Mouse (Mus musculus) lung, adult 2 months (tissue): ENCODE data around the gene Shkbp1. TPM values are rescaled to one million over a fixed set of nuclear protein-coding genes. Genes with fewer than 3 reads are reported as not detected.

Experiments
- DNase-seq: peaks from one replicate; pipeline ENCODE4 v3.0.0; 2022
- H3K4me1 ChIP-seq: fragments of 200-500 bp; 2 replicates; pipeline ENCODE4 v1.6.1; 2011; ENCODE audit warnings: low read length; ENCODE audit not compliant: control insufficient read depth, insufficient read depth
- H3K4me3 ChIP-seq: fragments of 200-500 bp; replicated peaks from 2 replicates; pipeline ENCODE3; 2011; ENCODE audit warnings: low read depth, mild to moderate bottlenecking, control low read depth, low read length; ENCODE audit errors: extremely low read depth
- CTCF ChIP-seq: fragments of 200-500 bp; IDR thresholded peaks from 2 replicates; pipeline ENCODE4 v1.5.1; 2011; ENCODE audit warnings: mild to moderate bottlenecking, low read length, control low read depth; ENCODE audit not compliant: insufficient read depth
- POLR2A ChIP-seq: fragments of 200-500 bp; IDR thresholded peaks from 2 replicates; pipeline ENCODE4 v1.6.1; 2011; ENCODE audit warnings: low read depth, mild to moderate bottlenecking, control low read depth, low read length, borderline replicate concordance; ENCODE audit errors: extremely low read depth
- WGBS: fragments of 180-500 bp; shearing (Covaris S2); methylation state at CpG from one replicate; pipeline ENCODE4 v1.1.7; 2018; 5-methylcytosine and 5-hydroxymethylcytosine counted together
- polyA plus RNA-seq: library from polyadenylated mRNA; depleted of rRNA; stranded (reverse); fragments of >200 nt; gene quantifications from 2 replicates; pipeline ENCODE4 v1.2.3, GENCODE M21; 2012

Gene Shkbp1
- polyA plus RNA-seq, 1 experiment: 85.1 TPM

DNA sequence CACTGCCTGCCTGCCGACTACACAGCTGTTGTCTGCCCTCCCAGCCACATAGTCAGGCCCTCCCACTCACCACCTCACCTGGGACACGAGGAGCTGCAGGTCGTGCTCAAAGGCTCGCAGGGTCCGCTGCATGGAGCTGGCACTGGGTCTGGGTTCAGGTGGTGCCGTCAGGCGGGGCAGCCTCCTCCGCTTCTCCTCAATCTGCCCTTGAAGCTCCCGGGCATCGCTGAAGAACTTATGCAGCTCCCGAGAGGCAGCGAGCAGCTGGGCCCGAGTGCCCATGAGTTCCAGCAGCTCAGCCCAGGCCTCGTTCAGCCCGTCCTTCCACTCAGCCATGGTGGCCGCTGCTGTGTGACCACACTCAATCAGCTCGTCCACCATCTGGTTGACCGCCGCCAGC is 13.3 kb upstream of the Shkbp1 start:
- TF ChIP-seq CTCF (no peak), POLR2A (no peak)
- DNase-seq: no peak
- no peaks in the 10 kb centered on the region for H3K4me1 ChIP-seq
- H3K4me3 ChIP-seq: no peak overlapping the region
- 78% methylated on average over 19 of the region's 19 CpGs for WGBS

DNA sequence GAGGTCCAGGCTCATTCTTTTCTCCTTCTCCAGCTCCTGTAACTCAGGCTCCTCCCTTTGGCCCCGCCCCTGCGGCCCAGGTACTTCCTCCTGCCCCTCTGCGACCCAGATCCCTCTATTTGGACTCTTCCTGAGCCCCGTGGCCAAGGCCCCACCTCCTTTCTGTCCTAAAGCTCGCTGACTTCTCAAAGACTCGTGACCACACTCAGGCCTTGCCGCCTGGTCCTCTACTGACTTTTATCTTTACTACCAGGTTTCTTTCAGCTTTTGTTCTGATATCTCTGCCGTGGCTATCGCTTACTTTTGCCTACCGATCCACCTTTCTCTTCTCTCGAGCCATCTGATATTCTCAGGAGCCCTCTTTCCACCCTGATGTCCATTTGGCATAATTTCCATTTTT is 12.2 kb upstream of the Shkbp1 start:
- no peak for TF ChIP-seq POLR2A
- TF ChIP-seq CTCF: no peak
- Histone ChIP-seq H3K4me1 (no peaks in the 10 kb centered on the region), H3K4me3 (no peak overlapping the region)
- no peak for DNase-seq
- 15% methylated on average over 11 of the region's 11 CpGs for whole genome bisulfite sequencing

DNA sequence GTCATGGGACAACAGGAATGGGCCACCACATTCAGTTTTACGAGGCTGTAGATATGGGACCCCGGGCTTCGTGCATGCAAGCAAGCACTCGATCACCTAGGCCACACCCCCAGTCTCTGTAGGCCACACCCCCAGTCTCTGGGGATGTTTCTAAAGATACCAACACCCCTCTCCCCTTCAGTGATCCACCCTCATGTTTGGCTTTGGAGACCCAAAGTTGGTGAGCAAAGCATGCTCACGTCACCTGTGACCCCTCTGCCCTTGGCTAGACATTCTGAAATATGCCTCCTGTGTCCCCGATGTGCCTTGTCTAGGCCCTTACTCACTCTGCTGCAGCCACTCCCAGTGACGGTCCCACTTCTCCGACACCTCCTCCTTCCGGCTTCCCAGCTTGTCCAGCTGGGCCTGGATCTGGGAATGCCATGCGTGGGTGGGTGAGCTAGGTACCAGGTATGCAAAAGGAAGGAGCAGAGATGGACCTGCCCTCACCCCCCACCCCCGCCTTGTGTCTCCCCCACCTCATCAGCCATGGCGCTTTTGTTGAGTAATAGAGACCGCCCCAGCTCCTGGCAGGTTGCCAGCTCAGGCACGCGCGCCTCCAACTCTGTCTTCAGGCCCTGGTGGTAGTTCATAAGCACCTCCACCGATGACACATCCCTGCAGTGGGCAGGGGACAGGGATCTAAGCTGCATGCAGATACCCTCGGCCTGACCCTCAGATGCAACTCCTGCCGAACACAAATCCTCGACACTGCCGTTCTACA is 10.4 kb upstream of the Shkbp1 start:
- no peak for DNase-seq
- 29% methylated on average over 21 of the region's 21 CpGs for WGBS
- TF ChIP-seq CTCF (no peak), POLR2A (no peak)
- Histone ChIP-seq H3K4me3 (no peak overlapping the region), H3K4me1 (no peaks in the 10 kb centered on the region)

DNA sequence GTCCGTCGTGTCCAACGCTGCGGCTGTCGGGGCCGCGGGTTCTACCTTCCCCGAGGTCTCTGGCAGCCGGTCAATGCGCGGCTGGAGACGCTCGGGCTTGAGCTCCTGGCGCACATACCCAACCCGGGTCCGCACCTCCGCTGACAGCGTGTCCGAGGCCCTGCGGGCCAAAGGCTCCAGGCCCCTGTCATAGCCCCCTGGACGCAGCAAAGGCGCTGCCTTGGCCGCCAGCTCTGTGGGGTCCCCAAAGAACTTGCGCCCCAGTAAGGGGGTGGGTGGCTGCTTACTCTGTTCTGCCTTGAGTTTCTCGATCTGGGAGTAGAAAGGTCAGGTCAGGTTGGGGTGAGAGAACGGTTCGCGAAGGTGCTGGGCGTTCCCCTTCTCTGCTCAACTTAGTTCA is 8.6 kb upstream of the Shkbp1 start:
- no peak for DNase-seq
- no peak overlapping the region for H3K4me3 ChIP-seq
- H3K4me1 ChIP-seq: no peaks in the 10 kb centered on the region
- WGBS: 9% methylated on average over 29 of the region's 29 CpGs
- TF ChIP-seq POLR2A (no peak), CTCF (no peak)

DNA sequence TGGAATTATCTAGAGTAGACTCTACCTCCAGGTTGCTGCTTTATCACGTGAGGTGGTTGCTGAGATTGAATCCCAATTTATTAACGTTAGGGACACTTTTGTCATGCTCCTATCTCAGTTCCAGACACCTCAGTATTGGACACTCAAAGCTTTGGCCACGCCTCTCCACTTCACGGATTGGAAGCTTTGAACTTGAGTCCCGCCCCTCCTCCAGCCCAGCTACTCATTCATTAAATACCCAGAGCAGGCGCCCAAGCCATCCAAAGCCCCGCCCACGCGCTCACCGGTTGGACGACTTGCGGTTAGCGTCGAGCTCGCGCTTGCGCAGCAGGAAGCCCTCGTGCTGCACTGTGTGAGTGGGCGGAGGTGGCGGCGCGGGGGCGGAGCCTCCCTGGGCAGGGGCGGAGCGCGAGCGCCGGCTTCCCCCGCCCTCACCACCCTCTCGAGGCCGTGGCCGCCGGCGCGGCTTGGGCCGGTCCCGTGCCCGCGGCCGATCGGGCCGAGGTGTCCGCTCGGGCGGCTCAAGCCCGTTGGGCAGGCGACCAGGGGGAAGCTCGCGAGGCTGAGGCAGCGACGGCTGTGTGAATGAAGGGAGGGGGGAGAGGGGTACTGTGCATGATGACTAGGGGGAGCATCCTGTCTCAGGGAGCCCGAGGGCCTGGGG is 5.6 kb upstream of the Shkbp1 start:
- Histone ChIP-seq H3K4me3 (peak overlapping the region; percentile 38), H3K4me1 (peaks cover 2% of the 10 kb centered on the region)
- WGBS: under 1% methylated on average over 52 of the region's 52 CpGs
- peak; percentile 98 for DNase-seq
- TF ChIP-seq CTCF (no peak), POLR2A (no peak)

DNA sequence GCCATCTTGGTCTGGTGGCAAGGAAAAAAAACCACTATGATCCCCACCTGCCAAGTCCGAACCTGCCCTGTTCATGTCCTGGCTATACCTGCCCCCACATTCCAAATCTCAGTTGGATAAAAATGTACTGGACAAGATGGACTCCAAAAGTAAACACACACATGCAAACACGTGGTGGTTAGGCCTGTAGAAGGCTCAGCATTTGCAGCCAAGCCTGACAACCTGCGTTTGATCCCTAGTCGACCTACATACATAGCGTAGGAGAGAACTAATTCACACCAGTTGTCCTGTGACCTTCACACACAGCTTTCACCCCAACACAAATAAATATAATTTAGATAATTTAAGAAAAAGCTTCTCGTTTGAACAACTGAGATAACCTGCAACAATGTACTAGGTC is 4.9 kb upstream of the Shkbp1 start:
- DNase-seq: no peak
- H3K4me3 ChIP-seq: no peak overlapping the region
- peaks cover 2% of the 10 kb centered on the region for H3K4me1 ChIP-seq
- 48% methylated on average over 6 of the region's 6 CpGs for WGBS
- TF ChIP-seq POLR2A: no peak
- TF ChIP-seq CTCF: no peak

DNA sequence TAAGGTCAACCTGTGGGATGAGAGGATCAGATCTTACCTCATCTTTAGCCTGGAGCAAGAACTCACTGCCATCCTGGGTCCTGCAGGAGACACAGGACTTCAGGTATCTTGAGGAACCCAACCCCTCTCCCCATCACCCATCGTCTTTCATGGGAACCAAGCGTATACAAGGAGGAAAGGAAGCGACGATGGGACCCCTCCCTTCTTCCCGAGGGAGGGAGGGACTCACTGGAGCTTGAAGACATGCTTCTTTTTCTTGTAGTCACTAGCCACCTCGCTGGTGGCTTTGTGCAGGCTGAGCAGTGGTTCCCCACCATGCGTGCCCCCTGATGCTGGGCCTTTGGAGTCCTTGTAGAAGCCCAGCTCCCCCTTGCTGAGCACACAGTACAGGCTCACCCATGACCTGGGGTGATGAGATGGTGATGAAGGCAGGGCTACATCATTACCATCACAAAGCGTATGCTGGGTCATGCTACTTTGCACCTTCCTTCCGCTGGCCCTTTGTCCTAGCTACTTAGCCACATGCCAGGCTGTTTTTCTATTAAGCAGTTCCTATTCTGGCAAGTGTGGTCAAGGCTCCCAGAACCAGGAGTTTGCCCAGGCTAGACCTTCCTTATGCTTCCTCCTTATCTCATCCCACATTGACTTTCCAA is 4.0 kb upstream of the Shkbp1 start:
- WGBS: 84% methylated on average over 9 of the region's 9 CpGs
- DNase-seq: no peak
- H3K4me3 ChIP-seq: no peak overlapping the region
- H3K4me1 ChIP-seq: peaks cover 2% of the 10 kb centered on the region
- TF ChIP-seq POLR2A (no peak), CTCF (no peak)

DNA sequence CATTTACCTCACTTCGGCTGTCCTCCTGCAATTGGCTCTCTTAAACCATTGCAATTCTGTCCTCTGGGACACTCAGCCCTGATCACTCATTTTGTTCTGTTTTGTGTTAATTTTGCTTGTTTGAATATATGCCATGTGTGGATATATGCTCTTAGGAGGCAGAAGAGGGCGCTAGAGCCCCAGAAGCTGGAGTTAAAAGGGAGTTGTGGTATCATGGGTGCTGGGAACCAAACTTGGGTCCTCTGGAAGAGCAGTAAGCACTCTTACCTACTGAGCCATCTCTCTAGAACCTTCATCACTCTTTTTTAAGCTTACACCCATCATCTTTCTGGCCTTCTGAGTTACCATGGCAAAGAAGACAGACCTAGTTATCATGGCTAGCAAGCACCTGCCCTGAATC is 3.3 kb upstream of the Shkbp1 start:
- peaks cover 2% of the 10 kb centered on the region for H3K4me1 ChIP-seq
- 67% methylated on average over 2 of the region's 2 CpGs for WGBS

DNA sequence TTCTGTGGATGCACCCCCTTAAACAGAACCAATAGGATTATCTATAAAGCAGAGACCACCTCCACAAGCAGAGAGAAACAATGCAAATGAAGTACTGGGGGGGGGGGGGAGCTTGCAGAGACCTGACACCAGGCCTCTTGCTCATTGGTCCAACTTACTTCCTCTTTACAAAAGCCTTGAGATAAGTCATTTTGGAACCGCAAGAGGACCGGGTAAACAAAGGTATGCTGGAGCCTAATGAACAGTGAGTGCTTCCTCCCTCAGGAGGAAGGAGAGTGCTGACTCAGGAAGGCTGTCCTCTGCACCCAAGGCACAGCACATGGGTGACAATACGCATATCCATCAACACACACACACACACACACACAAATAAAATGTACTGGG is 1.8 kb upstream of the Shkbp1 start:
- DNase-seq: no peak
- peaks cover 2% of the 10 kb centered on the region for H3K4me1 ChIP-seq
- WGBS: 14% methylated on average over 3 of the region's 3 CpGs
- no peak overlapping the region for H3K4me3 ChIP-seq
- TF ChIP-seq CTCF: no peak
- no peak for TF ChIP-seq POLR2A

More for the DNA sequence above, 3.3 kb upstream of the Shkbp1 start:
- no peak for TF ChIP-seq POLR2A
- no peak for TF ChIP-seq CTCF
- no peak for DNase-seq
- H3K4me3 ChIP-seq: no peak overlapping the region

DNA sequence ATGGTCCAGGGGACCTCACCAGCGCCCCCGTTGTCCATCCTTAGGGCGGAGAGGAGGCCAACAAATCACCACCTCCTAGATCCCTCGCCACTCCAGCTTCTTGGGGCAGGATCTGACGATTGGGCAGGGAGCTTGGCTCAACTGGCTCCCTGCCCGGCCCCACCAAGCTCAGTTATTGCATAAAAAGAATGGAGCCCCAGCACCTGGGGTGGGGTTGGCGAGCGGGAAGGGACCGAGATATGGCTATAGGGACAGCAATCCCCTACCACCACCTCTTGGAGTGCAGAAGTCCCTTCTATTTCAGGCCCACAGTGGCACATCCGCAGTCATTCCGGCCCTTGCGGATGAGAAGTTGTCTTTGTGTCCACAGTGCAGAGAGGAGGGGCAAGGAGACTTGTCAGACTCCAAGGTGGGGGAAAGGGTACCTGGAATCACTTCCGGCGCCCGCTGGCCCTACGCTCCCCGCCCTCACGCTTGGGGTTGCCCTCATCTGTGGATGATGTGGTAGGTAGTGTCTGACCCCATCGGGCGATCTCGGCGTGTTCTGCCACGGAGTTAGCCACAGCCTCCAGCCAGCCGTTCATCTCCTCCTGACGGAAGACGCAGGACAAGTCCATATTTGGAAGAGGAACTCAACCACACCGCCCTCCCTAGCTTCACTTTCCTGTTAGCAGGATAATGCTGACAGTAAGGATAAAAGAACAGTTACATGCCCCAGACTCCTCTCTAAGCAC is 1.2 kb upstream of the Shkbp1 start, which contains the start of gene Gm20479:
TSS of gene Gm20479 (minus strand) at position 559 of the 734 bp plus-strand sequence.
- no peak for DNase-seq
- H3K4me3 ChIP-seq: peak within 1 kb of the TSS; percentile 55
- 3% methylated on average over 27 of the region's 27 CpGs for WGBS
- H3K4me1 ChIP-seq: peaks cover 2% of the 10 kb centered on the region
- TF ChIP-seq POLR2A (peak; percentile 35; the same call in 1 of the 2 replicates), CTCF (no peak)
